22 mouse cellular contexts compared by ENCODE assay signal in the genomic region with DNA sequence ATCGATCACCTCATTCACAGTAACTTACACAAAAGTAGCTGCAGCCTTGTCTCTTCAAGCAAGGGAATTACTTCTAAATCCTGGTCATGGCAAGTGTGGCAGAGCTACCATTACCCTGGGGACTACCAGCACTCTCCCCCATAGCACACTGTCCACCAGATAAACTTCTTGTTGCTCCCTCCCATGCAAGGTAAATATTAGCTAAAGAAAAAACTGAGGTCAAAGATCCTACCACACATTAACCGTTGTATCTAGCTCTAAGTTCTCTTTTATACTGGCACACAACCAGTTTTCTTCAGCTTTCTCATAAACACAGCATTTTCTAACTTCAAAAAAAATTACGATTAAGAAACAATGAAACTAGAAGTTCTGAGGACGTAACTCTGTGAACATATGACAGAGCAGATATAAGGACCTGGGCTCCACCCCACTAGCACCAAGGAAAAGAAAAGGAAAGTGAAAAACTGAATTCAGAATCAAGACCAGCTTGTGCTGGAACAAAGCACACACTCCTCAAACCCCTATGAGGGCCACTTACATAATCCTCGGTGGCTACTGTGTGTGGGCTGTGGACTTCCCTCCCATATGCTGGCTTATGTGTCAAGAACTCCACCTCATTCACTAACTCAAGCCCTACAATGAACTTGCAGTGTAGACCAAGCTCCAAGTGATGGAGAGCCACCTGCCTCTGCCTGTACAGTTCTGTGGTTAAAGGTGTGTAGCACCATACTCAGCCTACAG. TPM values are rescaled to one million over a fixed set of nuclear protein-coding genes. Genes with fewer than 3 reads are reported as not detected.
A peak's percentile ranks its signal among the peaks of the same experiment; 100 is the strongest.
DNase-seq lines count a peak whose midpoint lies in the region; ATAC-seq and TF ChIP-seq lines count a peak whose summit lies in the region.
"Had no signal": no experiment of that assay in that cellular context is flagged by ENCODE, and none has a peak within 500 bp of the region (broad histone marks: within the 10 kb centered on the region; RNA-seq: fewer than 3 reads in every experiment).

No protein-coding gene starts in this region.

- H3K9me3 ChIP-seq in kidney, embryonic 14.5 days (ENCODE audit: control insufficient read depth, low read length), result no peaks in the 10 kb centered on the region
- H3K9me3 ChIP-seq in forebrain, embryonic 12.5 days, result no peaks in the 10 kb centered on the region
- H3K9me3 ChIP-seq in heart, embryonic 10.5 days, result no peaks in the 10 kb centered on the region
- H3K9me3 ChIP-seq: embryonic facial prominence, embryonic 12.5 days; hindbrain, embryonic 12.5 days; limb, embryonic 15.5 days; midbrain, embryonic 12.5 days; neural tube, embryonic 15.5 days had no signal

- TF ChIP-seq CTCF in kidney, adult 2 months (conservative IDR thresholded peaks at IDR 0.05; ENCODE audit: insufficient read depth, insufficient read length, low read depth, low read length), result no peak
- no peak for TF ChIP-seq CTCF in small intestine, adult 2 months (IDR thresholded peaks at IDR 0.05; ENCODE audit: extremely low read depth, insufficient read length, insufficient replicate concordance, low read depth, low read length)

- H3K36me3 ChIP-seq in kidney, adult 2 months (ENCODE audit: control insufficient read depth, insufficient read depth, low read length), result peaks cover 10% of the 10 kb centered on the region
- H3K36me3 ChIP-seq in kidney, embryonic 14.5 days (ENCODE audit: control insufficient read depth, insufficient read depth, low read length), result peaks cover 75% of the 10 kb centered on the region
- H3K36me3 ChIP-seq in small intestine, adult 2 months (ENCODE audit: control insufficient read depth, insufficient read depth, low read length), result peaks cover 61% of the 10 kb centered on the region
- H3K36me3 ChIP-seq in forebrain, embryonic 12.5 days (replicated peaks), result peaks cover 70% of the 10 kb centered on the region
- peaks cover 81% of the 10 kb centered on the region for H3K36me3 ChIP-seq in heart, embryonic 10.5 days

- peak; percentile 80 for DNase-seq in kidney, adult 2 months
- peak; percentile 41 to 76 for DNase-seq in kidney, adult 8-10 months
- DNase-seq in kidney, postnatal 25 days, result peak; percentile 35 to 74
- DNase-seq in heart, embryonic 10.5 days (ENCODE audit: low spot score), result no peak
- DNase-seq: adrenal gland, postnatal 36 days; cerebellum, adult 9-10 months; forebrain, postnatal 0 days; gastrocnemius, postnatal 10 days; heart, postnatal 10 days; lung, postnatal 36 days; thymus, postnatal 4 days had no signal

- no peak for TF ChIP-seq POLR2A in kidney, adult 2 months (IDR thresholded peaks at IDR 0.05; ENCODE audit: low read depth, low read length)
- TF ChIP-seq POLR2A in small intestine, adult 2 months (IDR thresholded peaks at IDR 0.05; ENCODE audit: low read depth, low read length), result no peak

- no peak overlapping the region for H3K9ac ChIP-seq in kidney, embryonic 14.5 days (ENCODE audit: low read depth, low read length)
- H3K9ac ChIP-seq in forebrain, embryonic 12.5 days, result no peak overlapping the region
- H3K9ac ChIP-seq: forebrain, postnatal 0 days; hindbrain, embryonic 12.5 days; limb, embryonic 15.5 days; midbrain, embryonic 12.5 days; neural tube, embryonic 15.5 days had no signal

- ATAC-seq in kidney, embryonic 14.5 days (ENCODE audit: low FRiP score, low TSS enrichment), result no peak
- ATAC-seq in forebrain, embryonic 12.5 days (ENCODE audit: low FRiP score), result no peak
- ATAC-seq: activated CD4-positive, CD25-positive, alpha-beta regulatory T cell, adult 4 months; forebrain, postnatal 0 days; Patski had no signal

- peak overlapping the region; percentile 79 for H3K27ac ChIP-seq in kidney, adult 2 months (ENCODE audit: insufficient read depth, low read depth, low read length)
- H3K27ac ChIP-seq in kidney, embryonic 14.5 days (ENCODE audit: low read depth, low read length), result no peak overlapping the region
- H3K27ac ChIP-seq in small intestine, adult 2 months (ENCODE audit: insufficient read depth, low read depth, low read length), result peak overlapping the region; percentile 20
- no peak overlapping the region for H3K27ac ChIP-seq in forebrain, embryonic 12.5 days
- H3K27ac ChIP-seq in heart, embryonic 10.5 days, result no peak overlapping the region
- H3K27ac ChIP-seq: embryonic facial prominence, embryonic 12.5 days; hindbrain, embryonic 12.5 days; limb, embryonic 15.5 days; midbrain, embryonic 12.5 days; neural tube, embryonic 15.5 days had no signal

- 57% methylated on average over 5 of the region's 5 CpGs for WGBS in kidney, adult 2 months
- 91% methylated on average over 5 of the region's 5 CpGs for WGBS in kidney, embryonic 14.5 days
- WGBS in small intestine, adult 2 months, result 35% methylated on average over 5 of the region's 5 CpGs
- WGBS in forebrain, embryonic 12.5 days, result 95% methylated on average over 5 of the region's 5 CpGs
- 93% methylated on average over 5 of the region's 5 CpGs for WGBS in heart, embryonic 10.5 days

- H3K4me1 ChIP-seq in kidney, adult 2 months (ENCODE audit: control insufficient read depth, insufficient read depth, low read length), result peaks cover 26% of the 10 kb centered on the region
- H3K4me1 ChIP-seq in kidney, embryonic 14.5 days (ENCODE audit: control insufficient read depth, insufficient read depth, low read length), result no peaks in the 10 kb centered on the region
- H3K4me1 ChIP-seq in small intestine, adult 2 months (ENCODE audit: control insufficient read depth, insufficient read depth, insufficient read length, low read length), result peaks cover 7% of the 10 kb centered on the region
- no peaks in the 10 kb centered on the region for H3K4me1 ChIP-seq in forebrain, embryonic 12.5 days
- H3K4me1 ChIP-seq in heart, embryonic 10.5 days, result no peaks in the 10 kb centered on the region
- H3K4me1 ChIP-seq: embryonic facial prominence, embryonic 12.5 days; hindbrain, embryonic 12.5 days; limb, embryonic 15.5 days; midbrain, embryonic 12.5 days; neural tube, embryonic 15.5 days had no signal

- no peak overlapping the region for H3K4me3 ChIP-seq in kidney, adult 2 months (ENCODE audit: insufficient read depth, low read depth, low read length)
- no peak overlapping the region for H3K4me3 ChIP-seq in kidney, embryonic 14.5 days (ENCODE audit: low read length)
- H3K4me3 ChIP-seq in small intestine, adult 2 months (ENCODE audit: low read depth, low read length), result no peak overlapping the region
- no peak overlapping the region for H3K4me3 ChIP-seq in forebrain, embryonic 12.5 days (replicated peaks)
- no peak overlapping the region for H3K4me3 ChIP-seq in heart, embryonic 10.5 days
- H3K4me3 ChIP-seq: embryonic facial prominence, embryonic 12.5 days; hindbrain, embryonic 12.5 days; limb, embryonic 15.5 days; midbrain, embryonic 12.5 days; neural tube, embryonic 15.5 days had no signal

- no peak overlapping the region for H3K4me2 ChIP-seq in kidney, embryonic 14.5 days (replicated peaks; ENCODE audit: low read depth, low read length)
- H3K4me2 ChIP-seq in forebrain, embryonic 12.5 days, result no peak overlapping the region
- H3K4me2 ChIP-seq: embryonic facial prominence, embryonic 12.5 days; hindbrain, embryonic 12.5 days; limb, embryonic 15.5 days; midbrain, embryonic 12.5 days; neural tube, embryonic 15.5 days had no signal

- no peaks in the 10 kb centered on the region for H3K27me3 ChIP-seq in kidney, adult 2 months (replicated peaks; ENCODE audit: control insufficient read depth, insufficient read depth, low read length)
- no peaks in the 10 kb centered on the region for H3K27me3 ChIP-seq in kidney, embryonic 14.5 days (ENCODE audit: control insufficient read depth, insufficient read depth, low read length)
- no peaks in the 10 kb centered on the region for H3K27me3 ChIP-seq in small intestine, adult 2 months (ENCODE audit: control insufficient read depth, insufficient read depth, low read length)
- H3K27me3 ChIP-seq in forebrain, embryonic 12.5 days, result no peaks in the 10 kb centered on the region
- H3K27me3 ChIP-seq in heart, embryonic 10.5 days (ENCODE audit: insufficient read depth, poor library complexity, severe bottlenecking), result no peaks in the 10 kb centered on the region
- H3K27me3 ChIP-seq: embryonic facial prominence, embryonic 12.5 days; hindbrain, embryonic 12.5 days; limb, embryonic 15.5 days; midbrain, embryonic 12.5 days; neural tube, embryonic 15.5 days; Patski had no signal

RNA-seq across cellular contexts. Expression of a gene that starts 11.9 kb away (rescaled TPM):
- polyA plus RNA-seq in kidney, adult 2 months (2012; rRNA removed), result 63.8 and 83.5 TPM in 2 replicates
- 30.2 and 46.2 TPM in 2 replicates for polyA plus RNA-seq in kidney, embryonic 14.5 days (2014; fragmentation: Nextera tagmentation; extraction: Ambion mirVana)
- 18.5 and 40.8 TPM in 2 replicates for polyA plus RNA-seq in small intestine, adult 2 months (2012; rRNA removed)
- polyA plus RNA-seq in forebrain, embryonic 12.5 days (2016; fragmentation: Nextera tagmentation; extraction: Ambion mirVana), result 47.2 and 48.0 TPM in 2 replicates
- 46.7 and 52.1 TPM in 2 replicates for polyA plus RNA-seq in heart, embryonic 10.5 days (2016; fragmentation: Nextera tagmentation; extraction: Ambion mirVana)

RNA-seq across cellular contexts. Expression of a gene that starts 15.0 kb away (rescaled TPM):
- 0.06 and 0.08 TPM in 2 replicates for polyA plus RNA-seq in kidney, adult 2 months (2012; rRNA removed)
- 0.43 and 0.65 TPM in 2 replicates for polyA plus RNA-seq in kidney, embryonic 14.5 days (2014; fragmentation: Nextera tagmentation; extraction: Ambion mirVana)
- polyA plus RNA-seq in small intestine, adult 2 months (2012; rRNA removed), result not detected in 2 replicates
- polyA plus RNA-seq in forebrain, embryonic 12.5 days (2016; fragmentation: Nextera tagmentation; extraction: Ambion mirVana), result 2.0 and 2.5 TPM in 2 replicates
- 0.74 and 1.3 TPM in 2 replicates for polyA plus RNA-seq in heart, embryonic 10.5 days (2016; fragmentation: Nextera tagmentation; extraction: Ambion mirVana)
- polyA plus RNA-seq: cortical plate, adult 2 months had no signal

RNA-seq across cellular contexts. Expression of a gene that starts 49.6 kb away (rescaled TPM):
- polyA plus RNA-seq in kidney, adult 2 months (2012; rRNA removed), result 3.3 and 4.5 TPM in 2 replicates
- polyA plus RNA-seq in kidney, embryonic 14.5 days (2014; fragmentation: Nextera tagmentation; extraction: Ambion mirVana), result 2.3 and 4.5 TPM in 2 replicates
- polyA plus RNA-seq in small intestine, adult 2 months (2012; rRNA removed), result 4.0 and 11.1 TPM in 2 replicates
- 2.0 and 2.1 TPM in 2 replicates for polyA plus RNA-seq in forebrain, embryonic 12.5 days (2016; fragmentation: Nextera tagmentation; extraction: Ambion mirVana)
- 5.3 and 6.7 TPM in 2 replicates for polyA plus RNA-seq in heart, embryonic 10.5 days (2016; fragmentation: Nextera tagmentation; extraction: Ambion mirVana)

Comparison
In these comparisons a context has a peak if more than half of its experiments do, and no peak if none do; other contexts are left out.
1. H3K27ac ChIP-seq: peak in kidney, adult 2 months (single experiment) and small intestine, adult 2 months (single experiment); none in kidney, embryonic 14.5 days (single experiment), forebrain, embryonic 12.5 days (single experiment) and heart, embryonic 10.5 days (single experiment).